Mouse (Mus musculus) ovary, postnatal 36 days (tissue): ENCODE data around the gene 1600002K03Rik.

ENCODE experiments used
- DNase-seq: peaks from one replicate; pipeline ENCODE4 v3.0.0; 2022; ENCODE audit warnings: low spot score, mixed read lengths

1600002K03Rik gene

DNA sequence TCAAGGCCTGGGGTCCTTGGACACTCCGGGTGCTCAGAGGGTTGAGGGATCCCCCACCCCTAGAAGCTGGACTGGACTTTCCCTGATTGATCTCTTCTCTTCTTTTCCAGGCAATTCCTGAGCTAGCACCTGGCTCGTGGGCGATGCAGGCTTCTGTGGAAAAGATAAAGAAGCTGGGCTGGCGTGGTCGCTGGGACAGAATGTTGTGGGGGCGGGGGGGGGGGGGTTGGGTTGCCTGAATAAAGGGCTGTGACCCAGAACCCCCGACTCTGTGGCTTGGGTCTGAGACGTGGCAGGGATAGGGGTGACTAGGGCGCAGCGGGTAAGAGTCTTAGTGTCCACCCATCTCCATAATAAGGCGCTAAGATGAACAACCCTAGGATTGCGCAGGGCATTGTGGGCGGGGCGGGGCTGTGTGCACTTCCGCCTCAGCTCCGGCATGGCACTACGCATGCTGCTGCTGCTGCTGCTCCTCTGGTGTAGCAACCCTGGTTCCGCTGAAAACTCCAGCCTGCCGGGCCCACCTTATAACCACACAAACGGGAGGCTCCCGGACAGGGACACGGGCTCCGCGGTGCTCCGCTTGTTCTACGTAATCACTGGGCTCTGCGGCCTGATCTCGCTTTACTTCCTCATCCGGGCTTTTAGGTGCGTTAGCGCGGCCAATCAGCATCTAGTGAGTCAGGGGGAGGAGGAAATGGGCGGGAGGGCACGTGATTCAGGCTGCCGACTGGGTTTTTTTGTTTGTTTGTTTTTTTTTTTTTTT lies at the start of gene 1600002K03Rik:
TSS of gene 1600002K03Rik (plus strand) at position 418 of the 766 bp plus-strand sequence.
- DNase-seq = peak; percentile 84

DNA sequence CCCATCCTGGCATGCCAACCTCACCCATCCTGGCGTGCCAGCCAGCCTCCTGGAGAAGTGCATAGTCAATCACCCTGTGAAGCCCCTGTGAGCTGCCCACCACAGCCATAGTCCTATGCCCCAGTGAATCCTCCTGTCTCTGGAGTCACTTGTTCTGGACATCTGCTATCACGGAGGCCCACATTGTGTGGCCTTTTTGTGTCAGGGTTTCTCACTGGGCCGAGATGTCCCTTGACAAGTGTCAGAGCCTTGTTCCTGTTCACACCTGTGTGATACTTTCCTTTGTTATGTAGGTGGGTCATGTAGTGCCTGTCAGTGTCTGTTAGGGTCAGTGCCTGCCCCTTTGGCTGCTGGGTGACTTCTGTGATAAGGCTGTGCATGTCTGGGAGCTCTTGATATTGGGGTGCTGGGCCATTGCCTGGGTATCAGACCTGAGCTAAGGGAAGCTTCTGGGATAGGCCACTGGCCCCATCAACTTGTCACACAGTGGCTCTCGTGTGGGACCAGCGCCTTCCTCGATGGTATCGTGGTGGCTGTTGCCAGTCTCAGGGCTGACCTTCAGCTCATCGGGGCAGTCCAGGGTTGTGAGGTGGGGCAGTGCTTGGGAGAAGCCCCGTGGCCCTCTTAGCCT lies 48.7 kb upstream of the 1600002K03Rik start:
- no peak for DNase-seq

- DNase-seq = no peak
These were observed 44.8 kb upstream of the 1600002K03Rik start for GRCm38 (mm10) chr10:80127920-80128319.

DNA sequence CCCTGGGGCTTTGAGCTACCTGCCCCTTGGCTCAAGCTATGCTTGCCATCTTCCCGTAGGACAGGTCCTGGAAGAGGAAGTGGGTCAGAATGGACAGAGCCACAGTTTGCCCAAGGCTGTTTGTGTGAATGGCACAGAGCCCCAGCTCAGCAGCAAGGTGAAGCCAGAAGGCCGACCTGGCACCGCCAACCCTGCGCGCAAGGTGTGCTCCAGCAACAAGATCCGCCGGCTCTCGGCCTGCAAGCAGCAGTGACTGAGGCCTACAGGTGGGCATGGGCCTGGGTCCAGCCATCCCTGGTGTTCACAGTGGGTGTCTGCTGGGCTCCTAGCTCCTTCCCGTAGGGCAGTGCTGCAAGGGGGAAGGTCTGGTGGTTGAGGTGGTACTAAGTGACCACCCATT lies 42.9 kb upstream of the 1600002K03Rik start:
- no peak for DNase-seq

DNA sequence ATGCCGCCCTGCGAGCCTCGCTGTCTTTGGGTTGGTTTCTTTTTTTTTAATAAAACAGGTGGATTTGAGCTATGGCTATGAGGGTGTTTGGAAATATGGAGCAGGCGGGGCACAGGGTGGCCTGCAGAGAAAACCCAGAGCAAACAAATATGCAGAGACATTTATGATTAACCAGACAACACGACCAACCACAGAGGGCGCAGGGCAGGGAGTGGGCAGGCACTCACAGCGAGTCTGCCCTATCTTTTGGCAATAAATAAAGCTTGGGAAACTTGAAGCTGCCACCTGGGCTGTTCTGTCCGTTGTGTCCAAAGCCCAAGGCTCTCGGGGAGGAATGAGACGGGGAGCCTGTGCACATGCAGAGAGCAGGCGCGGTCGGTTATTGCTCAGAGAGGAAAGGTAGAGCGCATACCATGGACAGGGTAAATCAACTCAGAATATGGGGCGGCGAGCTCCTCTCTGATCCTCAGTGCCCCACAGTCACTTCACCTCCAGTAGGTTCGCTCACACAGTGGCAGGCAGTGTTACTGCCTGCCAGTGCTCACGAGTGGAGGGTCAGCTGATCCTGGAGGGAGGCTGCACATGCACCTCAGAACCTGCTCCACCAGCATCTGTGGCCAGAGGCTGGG lies 42.2 kb upstream of the 1600002K03Rik start:
- DNase-seq = no peak

- no peak for DNase-seq
These were observed 41.3 kb upstream of the 1600002K03Rik start for GRCm38 (mm10) chr10:80131316-80131951.

- no peak for DNase-seq
These were observed 40.8 kb upstream of the 1600002K03Rik start for GRCm38 (mm10) chr10:80131952-80132350.

- no peak for DNase-seq
These were observed 39.4 kb upstream of the 1600002K03Rik start for GRCm38 (mm10) chr10:80133226-80133849.

DNA sequence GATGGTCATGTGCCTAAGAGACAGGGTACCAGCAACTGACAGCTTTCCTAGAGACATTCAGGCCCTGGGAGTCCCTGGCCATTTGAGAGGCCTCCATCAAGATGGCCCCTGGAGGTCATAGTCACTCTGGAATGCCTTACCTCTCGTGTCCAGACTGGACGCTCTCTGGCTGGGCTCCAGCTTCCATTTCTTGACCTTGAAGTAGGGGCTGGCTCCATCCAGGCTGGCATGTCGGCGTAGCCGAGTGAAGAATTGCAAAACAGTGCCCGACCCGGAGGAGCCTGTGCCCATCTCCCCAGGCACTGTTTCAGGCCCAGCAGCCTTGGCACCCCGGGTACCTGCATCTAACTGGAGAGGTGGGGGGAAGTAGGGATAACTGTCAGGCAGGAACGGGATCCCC lies 38.3 kb upstream of the 1600002K03Rik start:
- DNase-seq = no peak

DNA sequence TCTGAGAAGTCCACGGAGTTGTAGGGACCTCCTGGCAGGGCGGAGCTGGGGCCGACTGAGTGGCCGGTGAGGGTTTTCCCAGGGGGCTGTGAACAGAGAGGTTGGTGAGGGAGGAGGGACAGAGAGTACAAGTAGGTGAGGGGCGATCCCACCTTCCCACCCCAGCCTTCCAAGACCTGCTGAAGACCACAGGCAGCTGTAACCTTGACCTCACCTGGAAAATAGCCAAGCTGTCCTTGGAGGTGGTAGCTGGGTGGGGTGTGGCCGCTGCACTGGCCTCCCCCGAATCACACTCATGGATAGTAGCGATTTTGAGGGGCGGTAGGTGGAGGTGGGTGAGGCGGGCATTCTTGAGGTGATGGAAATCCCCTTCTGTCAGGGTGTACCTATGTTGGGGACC lies 37.6 kb upstream of the 1600002K03Rik start:
- DNase-seq = no peak

GRCm38 (mm10) chr10:80135641-80136040 lies 37.1 kb upstream of the 1600002K03Rik start:
- no peak for DNase-seq

DNA sequence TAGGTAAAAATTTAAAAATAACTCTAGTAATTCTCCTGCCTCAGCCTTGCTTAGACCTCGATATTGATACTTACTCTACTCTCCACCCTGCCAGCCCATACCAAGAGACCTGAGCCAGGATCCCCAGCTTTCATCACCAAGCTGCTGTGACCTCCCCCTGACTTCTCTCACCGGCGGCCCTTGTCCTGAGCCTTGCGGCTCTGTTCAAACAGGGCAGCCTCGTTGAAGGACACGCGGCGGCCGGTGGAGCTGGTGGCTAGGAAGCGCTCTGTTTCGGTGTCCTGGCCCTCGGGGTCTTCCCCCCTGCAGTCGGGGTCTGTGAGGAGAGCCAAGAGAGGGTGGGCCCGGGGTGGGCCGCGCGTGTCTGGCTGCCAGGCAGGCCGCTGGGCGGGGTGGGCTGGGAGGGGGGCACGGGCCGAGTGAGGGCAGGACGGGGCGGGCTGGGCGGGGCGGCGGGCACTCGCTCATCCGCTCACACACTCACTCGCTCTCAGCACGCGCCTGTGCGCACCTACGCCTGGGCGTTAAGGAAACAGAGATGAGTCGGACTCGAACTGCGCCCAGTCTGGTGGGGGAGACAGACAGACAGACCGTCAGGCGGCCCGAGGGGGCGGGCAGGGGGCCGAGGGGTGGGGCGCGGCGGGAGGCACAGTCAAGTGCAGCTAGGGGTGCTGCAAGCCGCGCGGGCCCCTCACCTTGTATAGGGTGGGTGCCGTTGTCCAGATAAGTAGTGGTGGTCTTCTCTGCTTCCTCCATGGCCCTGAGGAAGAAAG lies 36.4 kb upstream of the 1600002K03Rik start:
- no peak for DNase-seq

GRCm38 (mm10) chr10:80136952-80137625 lies 35.7 kb upstream of the 1600002K03Rik start:
- no peak for DNase-seq

GRCm38 (mm10) chr10:80137626-80138552 lies 34.9 kb upstream of the 1600002K03Rik start:
- DNase-seq = no peak

- peak; percentile 75 for DNase-seq
These were observed 33.9 kb upstream of the 1600002K03Rik start, which contains the start of gene Atp5d for GRCm38 (mm10) chr10:80138553-80139438. Gene Atp5d, plus strand, starts transcription at chr10:80138632.

DNA sequence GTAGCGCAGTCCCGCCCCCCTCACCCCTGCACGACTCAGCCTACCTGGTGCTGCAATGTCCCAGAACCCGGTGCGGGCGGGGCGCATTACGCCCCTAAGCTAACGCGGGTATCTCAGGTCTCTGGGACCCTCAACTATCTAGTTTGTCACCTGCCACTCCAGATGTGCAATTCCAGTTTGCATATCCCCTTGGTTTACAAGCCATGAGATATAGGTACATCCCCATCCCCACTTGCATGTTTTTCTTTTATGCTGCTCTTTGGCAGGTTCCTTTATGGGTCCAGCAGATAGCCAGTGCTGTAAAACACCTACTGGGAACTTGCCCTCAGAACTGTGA lies 33.3 kb upstream of the 1600002K03Rik start:
- no peak for DNase-seq

- DNase-seq = no peak
These were observed 32.6 kb upstream of the 1600002K03Rik start for GRCm38 (mm10) chr10:80139975-80140665.

GRCm38 (mm10) chr10:80140666-80141035 lies 32.1 kb upstream of the 1600002K03Rik start, which contains the start of gene Cbarp:
Gene Cbarp, minus strand, starts transcription at chr10:80140835.
- DNase-seq = no peak
